Mouse (Mus musculus): ENCODE measurements around the gene Slc2a6. TPM values are rescaled to one million over a fixed set of nuclear protein-coding genes. Genes with fewer than 3 reads are reported as not detected.

Slc2a6 gene
- polyA plus RNA-seq, 1 experiment from 2014 or later: 2.7 TPM

- TF ChIP-seq CTCF (IDR thresholded peaks at IDR 0.05; ENCODE audit: low read depth) (no peak), EP300 (optimal IDR thresholded peaks at IDR 0.05) (no peak)
- Histone ChIP-seq H3K27me3 (ENCODE audit: control insufficient read depth, insufficient read depth, low read length) (no peaks in the 10 kb centered on the region), H3K4me2 (replicated peaks; ENCODE audit: low read depth) (no peak overlapping the region)
These were observed 30.5 kb upstream of the Slc2a6 start for GRCm38 (mm10) chr2:27058251-27058650.

GRCm38 (mm10) chr2:27049408-27049807 is 21.6 kb upstream of the Slc2a6 start:
- Histone ChIP-seq H3K27ac (replicated peaks) (no peak overlapping the region), H3K4me1 (replicated peaks; ENCODE audit: control insufficient read depth, insufficient read depth) (no peaks in the 10 kb centered on the region), H3K9ac (ENCODE audit: low read length) (no peak overlapping the region), H3K4me3 (ENCODE audit: low read depth, low read length) (no peak overlapping the region), H3K27me3 (ENCODE audit: control insufficient read depth, insufficient read depth, low read length) (no peaks in the 10 kb centered on the region), H3K36me3 (ENCODE audit: control insufficient read depth, insufficient read depth, low read length) (no peaks in the 10 kb centered on the region), H3K4me2 (replicated peaks; ENCODE audit: low read depth) (no peak overlapping the region), H3K9me3 (ENCODE audit: control insufficient read depth, low read length) (no peaks in the 10 kb centered on the region)
- DNase-seq (ENCODE audit: low spot score): no peak
- 29% methylated on average over 6 of the region's 6 CpGs for WGBS
- ATAC-seq (ENCODE audit: low FRiP score, low TSS enrichment): no peak
- TF ChIP-seq CTCF (IDR thresholded peaks at IDR 0.05; ENCODE audit: low read depth) (no peak), EP300 (optimal IDR thresholded peaks at IDR 0.05) (no peak)

More at GRCm38 (mm10) chr2:27058251-27058650, 30.5 kb upstream of the Slc2a6 start:
- H3K36me3 ChIP-seq (ENCODE audit: control insufficient read depth, insufficient read depth, low read length): no peaks in the 10 kb centered on the region
- DNase-seq (ENCODE audit: low spot score): no peak
- H3K9ac ChIP-seq (ENCODE audit: low read length): no peak overlapping the region
- no peaks in the 10 kb centered on the region for H3K9me3 ChIP-seq (ENCODE audit: control insufficient read depth, low read length)
- no peak overlapping the region for H3K27ac ChIP-seq (replicated peaks)
- H3K4me1 ChIP-seq (replicated peaks; ENCODE audit: control insufficient read depth, insufficient read depth): 0 out of 2 replicates have a peak, but pooled peaks cover 2% of the 10 kb centered on the region
- 35% methylated on average over 4 of the region's 4 CpGs for WGBS
- no peak overlapping the region for H3K4me3 ChIP-seq (ENCODE audit: low read depth, low read length)
- ATAC-seq (ENCODE audit: low FRiP score, low TSS enrichment): no peak

DNA sequence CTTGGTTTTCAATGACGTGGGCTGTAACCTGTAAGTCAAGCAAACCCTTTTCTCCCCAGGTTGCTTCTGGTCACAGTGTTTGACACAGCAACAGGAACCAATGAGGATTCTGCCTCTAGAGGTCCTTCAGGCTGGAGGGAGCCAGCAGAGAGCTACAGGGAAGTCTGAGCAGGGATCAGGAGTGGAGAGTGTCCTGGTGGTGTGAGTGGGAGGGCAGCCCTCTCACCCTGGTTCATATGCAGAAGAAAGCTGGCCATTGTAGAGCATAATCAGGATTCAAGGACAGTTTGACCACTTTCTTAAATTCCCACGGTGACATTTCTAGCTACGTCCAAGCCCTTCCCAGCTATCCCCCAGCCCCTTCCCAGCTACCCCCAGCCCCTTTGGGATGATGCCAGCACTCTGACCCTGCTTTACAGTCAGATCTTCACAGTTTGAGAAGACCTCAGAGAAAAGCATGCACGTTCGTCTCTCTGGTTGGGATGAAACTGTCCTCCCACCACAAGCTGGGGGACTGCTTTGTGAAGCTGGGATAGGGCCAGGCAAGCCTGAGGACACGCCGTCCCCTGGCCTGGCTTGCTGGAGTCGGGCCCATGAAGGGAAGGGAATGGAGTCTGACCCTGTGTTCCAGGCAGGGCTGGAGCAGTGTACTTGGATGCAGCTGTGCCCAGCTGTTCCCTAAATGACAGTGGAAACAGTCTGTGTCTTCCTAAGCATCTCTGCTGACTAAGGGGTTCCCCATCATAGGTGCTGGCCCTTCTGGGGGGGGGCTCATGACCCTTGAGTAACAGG is 18.4 kb upstream of the Slc2a6 start:
- DNase-seq (ENCODE audit: low spot score) (no peak), ATAC-seq (ENCODE audit: low FRiP score, low TSS enrichment) (peak; percentile 70)
- H3K4me1 ChIP-seq (replicated peaks; ENCODE audit: control insufficient read depth, insufficient read depth): no peaks in the 10 kb centered on the region

GRCm38 (mm10) chr2:27044641-27045040 is 16.8 kb upstream of the Slc2a6 start:
- DNase-seq (ENCODE audit: low spot score): no peak

More for the DNA sequence above, 18.4 kb upstream of the Slc2a6 start:
- WGBS: 64% methylated on average over 8 of the region's 8 CpGs
- H3K36me3 ChIP-seq (ENCODE audit: control insufficient read depth, insufficient read depth, low read length): no peaks in the 10 kb centered on the region
- TF ChIP-seq CTCF (IDR thresholded peaks at IDR 0.05; ENCODE audit: low read depth): no peak; the same call in 1 of the 2 replicates
- H3K27ac ChIP-seq (replicated peaks): peak overlapping the region; percentile 65
- no peaks in the 10 kb centered on the region for H3K9me3 ChIP-seq (ENCODE audit: control insufficient read depth, low read length)
- no peak overlapping the region for H3K4me3 ChIP-seq (ENCODE audit: low read depth, low read length)
- no peak overlapping the region for H3K4me2 ChIP-seq (replicated peaks; ENCODE audit: low read depth)
- H3K9ac ChIP-seq (ENCODE audit: low read length): no peak overlapping the region
- no peaks in the 10 kb centered on the region for H3K27me3 ChIP-seq (ENCODE audit: control insufficient read depth, insufficient read depth, low read length)

GRCm38 (mm10) chr2:27044166-27044565 is 16.4 kb upstream of the Slc2a6 start:
- Histone ChIP-seq H3K36me3 (ENCODE audit: control insufficient read depth, insufficient read depth, low read length) (no peaks in the 10 kb centered on the region), H3K27ac (replicated peaks) (no peak overlapping the region), H3K4me1 (replicated peaks; ENCODE audit: control insufficient read depth, insufficient read depth) (no peaks in the 10 kb centered on the region), H3K4me2 (replicated peaks; ENCODE audit: low read depth) (no peak overlapping the region), H3K27me3 (ENCODE audit: control insufficient read depth, insufficient read depth, low read length) (no peaks in the 10 kb centered on the region), H3K9ac (ENCODE audit: low read length) (0 out of 2 replicates have a peak overlapping the region, but pooled peaks have one; percentile 8), H3K4me3 (ENCODE audit: low read depth, low read length) (no peak overlapping the region), H3K9me3 (ENCODE audit: control insufficient read depth, low read length) (no peaks in the 10 kb centered on the region)
- TF ChIP-seq EP300 (optimal IDR thresholded peaks at IDR 0.05) (no peak), CTCF (IDR thresholded peaks at IDR 0.05; ENCODE audit: low read depth) (no peak)
- DNase-seq (ENCODE audit: low spot score): no peak
- 70% methylated on average over 4 of the region's 4 CpGs for WGBS
- no peak for ATAC-seq (ENCODE audit: low FRiP score, low TSS enrichment)

More at GRCm38 (mm10) chr2:27044641-27045040, 16.8 kb upstream of the Slc2a6 start:
- Histone ChIP-seq H3K27ac (replicated peaks) (no peak overlapping the region), H3K36me3 (ENCODE audit: control insufficient read depth, insufficient read depth, low read length) (no peaks in the 10 kb centered on the region), H3K27me3 (ENCODE audit: control insufficient read depth, insufficient read depth, low read length) (no peaks in the 10 kb centered on the region), H3K9me3 (ENCODE audit: control insufficient read depth, low read length) (no peaks in the 10 kb centered on the region), H3K9ac (ENCODE audit: low read length) (no peak overlapping the region), H3K4me1 (replicated peaks; ENCODE audit: control insufficient read depth, insufficient read depth) (no peaks in the 10 kb centered on the region), H3K4me3 (ENCODE audit: low read depth, low read length) (no peak overlapping the region), H3K4me2 (replicated peaks; ENCODE audit: low read depth) (no peak overlapping the region)
- ATAC-seq (ENCODE audit: low FRiP score, low TSS enrichment): no peak
- WGBS: 81% methylated on average over 3 of the region's 3 CpGs
- TF ChIP-seq EP300 (optimal IDR thresholded peaks at IDR 0.05) (no peak), CTCF (IDR thresholded peaks at IDR 0.05; ENCODE audit: low read depth) (no peak)

- TF ChIP-seq CTCF (IDR thresholded peaks at IDR 0.05; ENCODE audit: low read depth) (peak; percentile 93), EP300 (optimal IDR thresholded peaks at IDR 0.05) (no peak)
- Histone ChIP-seq H3K27ac (replicated peaks) (no peak overlapping the region), H3K36me3 (ENCODE audit: control insufficient read depth, insufficient read depth, low read length) (no peaks in the 10 kb centered on the region), H3K4me2 (replicated peaks; ENCODE audit: low read depth) (no peak overlapping the region), H3K27me3 (ENCODE audit: control insufficient read depth, insufficient read depth, low read length) (no peaks in the 10 kb centered on the region), H3K4me3 (ENCODE audit: low read depth, low read length) (no peak overlapping the region), H3K9me3 (ENCODE audit: control insufficient read depth, low read length) (no peaks in the 10 kb centered on the region), H3K9ac (ENCODE audit: low read length) (no peak overlapping the region), H3K4me1 (replicated peaks; ENCODE audit: control insufficient read depth, insufficient read depth) (no peaks in the 10 kb centered on the region)
- ATAC-seq (ENCODE audit: low FRiP score, low TSS enrichment) (peak; percentile 69), DNase-seq (ENCODE audit: low spot score) (peak; percentile 78)
- WGBS: 19% methylated on average over 3 of the region's 3 CpGs
These were observed 15.7 kb upstream of the Slc2a6 start for GRCm38 (mm10) chr2:27043461-27043860.
